Mouse (Mus musculus) T-helper 2 cell (primary cell): Measurements from ENCODE around the gene Rubcn.

Experiments used
- in situ Hi-C: fragments of 300-600 bp; cut with MboI, MseI; formaldehyde crosslinking; loops from one replicate; pipeline ENCODE4 v1.15.1; 2025; ENCODE audit warnings: high pct_unique_total_duplicates

The Rubcn gene

GRCm38 (mm10) chr16:32821772-32822449 lies 55.7 kb downstream of the Rubcn start:
- in situ Hi-C loops, result no loop called here

GRCm38 (mm10) chr16:32818441-32818840 lies 59.1 kb downstream of the Rubcn start:
- in situ Hi-C loops, result loop anchor here (5.0 to 10.0 kb wide), 2 partner anchors 86 to 204 kb away; no protein-coding TSS in a partner anchor

- in situ Hi-C loops, result loop anchor here (5.0 to 10.0 kb wide), 2 partner anchors 87 to 204 kb away; no protein-coding TSS in a partner anchor
Measured at GRCm38 (mm10) chr16:32818036-32818435, 59.5 kb downstream of the Rubcn start.

GRCm38 (mm10) chr16:32815160-32815605 lies 62.4 kb downstream of the Rubcn start:
- in situ Hi-C loops, result loop anchor here (5.0 to 10.0 kb wide), 2 partner anchors 90 to 207 kb away; no protein-coding TSS in a partner anchor

- in situ Hi-C loops, result loop anchor here (10.0 kb wide), 1 partner anchor 90 kb away; no protein-coding TSS in a partner anchor
Measured at GRCm38 (mm10) chr16:32814539-32814938, 63.0 kb downstream of the Rubcn start.

GRCm38 (mm10) chr16:32813771-32814170 lies 63.8 kb downstream of the Rubcn start:
- in situ Hi-C loops, result loop anchor here (10.0 kb wide), 1 partner anchor 91 kb away; no protein-coding TSS in a partner anchor

GRCm38 (mm10) chr16:32813362-32813761 lies 64.2 kb downstream of the Rubcn start:
- in situ Hi-C loops, result loop anchor here (10.0 kb wide), 1 partner anchor 91 kb away; no protein-coding TSS in a partner anchor

- in situ Hi-C loops, result loop anchor here (10.0 kb wide), 1 partner anchor 92 kb away; no protein-coding TSS in a partner anchor
Measured at GRCm38 (mm10) chr16:32812888-32813361, 64.6 kb downstream of the Rubcn start.

GRCm38 (mm10) chr16:32810321-32810720 lies 67.2 kb downstream of the Rubcn start, which contains the start of gene Smbd1:
Smbd1 (minus strand) TSS chr16:32810477.
- in situ Hi-C loops, result loop anchor here (10.0 kb wide), 1 partner anchor 94 kb away; no protein-coding TSS in a partner anchor

GRCm38 (mm10) chr16:32807408-32808185 lies 70.0 kb downstream of the Rubcn start:
- in situ Hi-C loops, result no loop called here

GRCm38 (mm10) chr16:32805151-32805550 lies 72.4 kb downstream of the Rubcn start:
- in situ Hi-C loops, result no loop called here

- in situ Hi-C loops, result no loop called here
Measured at GRCm38 (mm10) chr16:32803901-32804300, 73.7 kb downstream of the Rubcn start.

GRCm38 (mm10) chr16:32803252-32803853 lies 74.2 kb downstream of the Rubcn start:
- in situ Hi-C loops, result no loop called here

- in situ Hi-C loops, result no loop called here
Measured at GRCm38 (mm10) chr16:32797426-32797689, 80.2 kb downstream of the Rubcn start, which contains the start of gene Muc20. Muc20 (minus strand) TSS chr16:32797435.

GRCm38 (mm10) chr16:32796676-32797425 lies 80.7 kb downstream of the Rubcn start:
- in situ Hi-C loops, result no loop called here

- in situ Hi-C loops, result no loop called here
Measured at GRCm38 (mm10) chr16:32795177-32795576, 82.4 kb downstream of the Rubcn start.

GRCm38 (mm10) chr16:32790056-32790455 lies 87.5 kb downstream of the Rubcn start:
- in situ Hi-C loops, result no loop called here

- in situ Hi-C loops, result no loop called here
Measured at GRCm38 (mm10) chr16:32784840-32785239, 92.7 kb downstream of the Rubcn start.

GRCm38 (mm10) chr16:32783324-32784062 lies 94.1 kb downstream of the Rubcn start:
- in situ Hi-C loops, result no loop called here

GRCm38 (mm10) chr16:32778956-32779355 lies 98.6 kb downstream of the Rubcn start:
- in situ Hi-C loops, result no loop called here
